Mouse (Mus musculus) erythroblast, embryonic 14.5 days (primary cell): ENCODE data around the gene Armh3.

Experiments
- GATA1 ChIP-seq: IDR thresholded peaks from 2 replicates; pipeline ENCODE4 v1.6.1; 2012; ENCODE audit warnings: low read length, inconsistent platforms, mixed read lengths
- TAL1 ChIP-seq: IDR thresholded peaks from 3 replicates; pipeline ENCODE4 v1.6.1; 2012; ENCODE audit warnings: low read length, inconsistent platforms, mixed read lengths

DNA sequence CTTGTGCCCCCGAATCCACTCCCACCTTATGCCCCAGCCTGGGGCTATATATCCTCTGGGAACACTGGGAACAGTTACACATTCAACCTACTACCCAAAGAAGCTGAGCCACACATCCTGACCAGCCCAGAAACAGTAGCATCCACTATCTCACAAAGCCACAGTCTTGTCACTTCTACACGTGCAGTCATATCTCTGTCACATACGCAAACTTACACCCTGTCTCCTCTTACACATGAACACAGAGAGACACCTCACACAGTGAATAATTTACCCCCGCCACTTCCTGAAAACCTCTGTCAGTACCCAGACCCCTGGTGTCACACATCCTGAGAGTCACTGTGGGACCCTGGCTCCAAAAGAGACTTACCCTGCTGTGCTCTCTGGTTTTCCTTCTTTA is 195.6 kb downstream of the Armh3 start:
- no peak for TF ChIP-seq TAL1
- TF ChIP-seq GATA1: no peak
